Mouse (Mus musculus) ES-E14 (cell line): ENCODE measurements around the gene Myo3a.

Source experiments
- HCFC1 ChIP-seq: IDR thresholded peaks from 2 replicates; pipeline ENCODE4 v1.6.1; 2012; ENCODE audit warnings: low read length, inconsistent platforms, borderline replicate concordance; ENCODE audit not compliant: insufficient read depth
- MAFK ChIP-seq: IDR thresholded peaks from 2 replicates; pipeline ENCODE4 v1.6.1; 2014; ENCODE audit warnings: mild to moderate bottlenecking, low read depth, low read length, inconsistent platforms; ENCODE audit not compliant: insufficient read depth
- ZC3H11A ChIP-seq: IDR thresholded peaks from 2 replicates; pipeline ENCODE4 v1.6.1; 2012; ENCODE audit warnings: low read depth, mild to moderate bottlenecking, inconsistent platforms, low read length, borderline replicate concordance
- ZNF384 ChIP-seq: IDR thresholded peaks from 2 replicates; pipeline ENCODE4 v1.6.1; 2012; ENCODE audit warnings: low read depth, low read length, inconsistent platforms

GRCm38 (mm10) chr2:22250462-22250861 is 23.2 kb downstream of the Myo3a start:
- TF ChIP-seq MAFK = no peak
- TF ChIP-seq HCFC1 = no peak
- TF ChIP-seq ZC3H11A = no peak
- no peak for TF ChIP-seq ZNF384
